Mouse (Mus musculus) myocyte (in vitro differentiated cells): Measurements from ENCODE around the gene Mrps6.

Experiments
- CEBPB ChIP-seq: IDR thresholded peaks from 2 replicates; pipeline ENCODE4 v1.6.1; 2011; ENCODE audit warnings: mild to moderate bottlenecking, moderate library complexity; ENCODE audit not compliant: poor library complexity, insufficient read depth, severe bottlenecking
- E2F4 ChIP-seq: IDR thresholded peaks from one replicate; pipeline ENCODE4 v1.6.1; 2011; ENCODE audit warnings: mild to moderate bottlenecking, control low read depth, moderate library complexity; ENCODE audit not compliant: insufficient read depth
- MAX ChIP-seq: IDR thresholded peaks from one replicate; pipeline ENCODE4 v1.6.1; 2011; ENCODE audit warnings: low read depth, mild to moderate bottlenecking, control low read depth
- MYOD1 ChIP-seq, 3 experiments: IDR thresholded peaks; one replicate each; pipeline ENCODE4 v1.6.1; 2011; ENCODE audit warnings: control low read depth in 2 of 3, low read depth in 2 of 3, mild to moderate bottlenecking in 2 of 3, moderate library complexity in 1 of 3; ENCODE audit not compliant: insufficient read length in 2 of 3, control insufficient read depth in 1 of 3
- MYOG ChIP-seq, 3 experiments: IDR thresholded peaks; one replicate each; pipeline ENCODE4 v1.6.1; 2011; ENCODE audit warnings: control low read depth in 2 of 3, low read depth in 2 of 3, mild to moderate bottlenecking in 2 of 3; ENCODE audit not compliant: insufficient read length in 2 of 3, control insufficient read depth in 1 of 3, insufficient read depth in 1 of 3
- POLR2A ChIP-seq: IDR thresholded peaks from one replicate; pipeline ENCODE4 v1.6.1; 2011; ENCODE audit warnings: low read depth, mild to moderate bottlenecking, control low read depth, moderate library complexity; ENCODE audit not compliant: insufficient read length
- POLR2AphosphoS2 ChIP-seq: IDR thresholded peaks from one replicate; pipeline ENCODE4 v1.6.1; 2011; ENCODE audit warnings: low read depth, control low read depth; ENCODE audit not compliant: insufficient read length
- REST ChIP-seq: IDR thresholded peaks from one replicate; pipeline ENCODE4 v1.6.1; 2011; ENCODE audit warnings: mild to moderate bottlenecking, control low read depth, moderate library complexity; ENCODE audit not compliant: insufficient read depth, insufficient read length
- SRF ChIP-seq: IDR thresholded peaks from one replicate; pipeline ENCODE4 v1.6.1; 2011; ENCODE audit warnings: low read depth; ENCODE audit not compliant: control insufficient read depth, insufficient read length
- TCF12 ChIP-seq: IDR thresholded peaks from one replicate; pipeline ENCODE4 v1.6.1; 2011; ENCODE audit warnings: mild to moderate bottlenecking, control low read depth; ENCODE audit not compliant: poor library complexity, insufficient read depth, severe bottlenecking
- TCF3 ChIP-seq: IDR thresholded peaks from one replicate; pipeline ENCODE4 v1.6.1; 2011; ENCODE audit warnings: low read depth, control low read depth; ENCODE audit not compliant: insufficient read length
- USF1 ChIP-seq: IDR thresholded peaks from one replicate; pipeline ENCODE4 v1.6.1; 2011; ENCODE audit warnings: low read depth, mild to moderate bottlenecking, control low read depth, moderate library complexity

GRCm38 (mm10) chr16:92117337-92118209, 59.5 kb downstream of the Mrps6 start:
- TF ChIP-seq POLR2A, result no peak
- no peak for TF ChIP-seq REST
- no peak for TF ChIP-seq E2F4
- no peak for TF ChIP-seq MAX
- TF ChIP-seq TCF12, result no peak
- no peak for TF ChIP-seq MYOG (IDR thresholded peaks at IDR 0.05; ENCODE audit: control insufficient read depth in 1 of 3, insufficient read depth in 1 of 3, insufficient read length in 2 of 3, low read depth in 2 of 3)
- TF ChIP-seq POLR2AphosphoS2, result no peak
- no peak for TF ChIP-seq TCF3
- TF ChIP-seq SRF, result no peak
- no peak for TF ChIP-seq MYOD1 (IDR thresholded peaks at IDR 0.05; ENCODE audit: control insufficient read depth in 1 of 3, insufficient read length in 2 of 3, low read depth in 2 of 3)
- no peak for TF ChIP-seq USF1
- no peak for TF ChIP-seq CEBPB
